Mouse (Mus musculus): Measurements from ENCODE around the gene Nccrp1. TPM values are rescaled to one million over a fixed set of nuclear protein-coding genes. Genes with fewer than 3 reads are reported as not detected.

Nccrp1 gene
- polyA plus RNA-seq, 1 experiment from 2014 or later: not detected

DNA sequence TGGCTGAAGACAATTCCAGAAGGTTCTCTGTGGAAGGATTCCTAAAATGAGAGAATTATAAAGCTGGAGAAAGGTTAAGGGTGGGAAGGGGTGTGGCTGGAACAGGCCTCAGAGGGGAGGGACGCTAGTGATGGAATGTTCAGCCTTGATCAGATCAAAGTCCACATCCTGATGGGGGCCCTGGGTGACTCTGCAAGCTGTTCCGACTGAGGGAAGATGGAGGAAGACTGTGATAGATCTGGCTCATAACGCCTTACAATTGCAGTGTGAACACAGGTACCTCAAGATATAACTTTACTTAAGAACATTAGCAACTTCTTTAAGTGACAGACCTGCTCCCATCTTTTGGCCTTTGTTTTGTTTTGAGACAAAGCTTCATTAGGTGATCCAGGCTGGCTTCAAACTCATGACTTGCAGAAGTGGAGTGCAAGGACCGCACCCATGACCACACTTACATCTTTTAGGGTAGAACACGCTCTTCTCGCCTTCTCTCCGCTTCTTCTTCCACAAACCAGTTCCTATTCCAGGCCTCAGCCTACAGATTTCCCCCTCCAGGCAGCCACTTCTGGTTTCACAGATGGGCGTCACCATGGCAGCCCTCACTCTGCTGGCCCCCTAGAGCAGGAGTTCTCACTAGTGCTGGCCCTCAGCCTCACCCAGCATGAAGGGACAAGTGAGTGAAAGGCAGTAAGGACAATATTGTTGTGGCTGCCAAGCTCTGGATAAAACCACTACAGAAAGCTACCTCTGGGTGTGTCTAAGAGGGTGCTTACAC is 36.7 kb upstream of the Nccrp1 start:
- Histone ChIP-seq H3K9me3 (replicated peaks; ENCODE audit: control insufficient read depth, low read length) (no peaks in the 10 kb centered on the region), H3K9ac (ENCODE audit: low read length) (no peak overlapping the region), H3K27me3 (replicated peaks; ENCODE audit: control insufficient read depth, insufficient read depth, low read length) (no peaks in the 10 kb centered on the region), H3K4me2 (ENCODE audit: low read length) (no peak overlapping the region), H3K27ac (ENCODE audit: low read depth, low read length) (peak overlapping the region; percentile 60; the same call in 1 of the 2 replicates), H3K36me3 (ENCODE audit: control insufficient read depth, insufficient read depth, low read length) (no peaks in the 10 kb centered on the region), H3K4me3 (ENCODE audit: low read depth, low read length) (no peak overlapping the region), H3K4me1 (ENCODE audit: control insufficient read depth, insufficient read depth, low read length) (peaks cover 9% of the 10 kb centered on the region)
- DNase-seq (ENCODE audit: low spot score) (no peak), ATAC-seq (no peak)
- 82% methylated on average over 8 of the region's 8 CpGs for WGBS

DNA sequence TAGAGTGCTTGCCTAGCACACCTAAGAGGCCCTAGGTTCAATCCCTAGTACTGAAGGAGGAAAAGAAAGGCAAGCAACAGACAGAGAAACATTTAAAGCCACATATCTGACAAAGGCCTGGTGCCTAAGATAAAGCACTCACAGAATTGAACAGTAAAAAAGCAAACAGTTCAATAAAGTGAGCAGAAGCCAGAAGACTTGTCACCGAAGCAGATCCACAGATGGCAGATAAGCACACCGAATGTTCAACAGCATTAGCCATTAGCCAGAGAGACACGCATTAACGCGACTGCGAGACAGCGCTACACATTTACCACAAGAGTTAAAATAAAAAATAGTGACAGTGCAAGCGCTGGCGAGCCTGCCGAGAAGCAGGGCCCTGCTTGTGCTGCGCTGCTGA is 35.8 kb upstream of the Nccrp1 start:
- no peak for ATAC-seq
- WGBS: 78% methylated on average over 11 of the region's 11 CpGs
- no peaks in the 10 kb centered on the region for H3K9me3 ChIP-seq (replicated peaks; ENCODE audit: control insufficient read depth, low read length)
- H3K4me3 ChIP-seq (ENCODE audit: low read depth, low read length): no peak overlapping the region
- no peak overlapping the region for H3K9ac ChIP-seq (ENCODE audit: low read length)
- H3K4me2 ChIP-seq (ENCODE audit: low read length): no peak overlapping the region
- peak overlapping the region; percentile 60; the same call in 1 of the 2 replicates for H3K27ac ChIP-seq (ENCODE audit: low read depth, low read length)
- peak; percentile 39 for DNase-seq (ENCODE audit: low spot score)
- no peaks in the 10 kb centered on the region for H3K36me3 ChIP-seq (ENCODE audit: control insufficient read depth, insufficient read depth, low read length)
- H3K4me1 ChIP-seq (ENCODE audit: control insufficient read depth, insufficient read depth, low read length): peaks cover 9% of the 10 kb centered on the region
- H3K27me3 ChIP-seq (replicated peaks; ENCODE audit: control insufficient read depth, insufficient read depth, low read length): no peaks in the 10 kb centered on the region

DNA sequence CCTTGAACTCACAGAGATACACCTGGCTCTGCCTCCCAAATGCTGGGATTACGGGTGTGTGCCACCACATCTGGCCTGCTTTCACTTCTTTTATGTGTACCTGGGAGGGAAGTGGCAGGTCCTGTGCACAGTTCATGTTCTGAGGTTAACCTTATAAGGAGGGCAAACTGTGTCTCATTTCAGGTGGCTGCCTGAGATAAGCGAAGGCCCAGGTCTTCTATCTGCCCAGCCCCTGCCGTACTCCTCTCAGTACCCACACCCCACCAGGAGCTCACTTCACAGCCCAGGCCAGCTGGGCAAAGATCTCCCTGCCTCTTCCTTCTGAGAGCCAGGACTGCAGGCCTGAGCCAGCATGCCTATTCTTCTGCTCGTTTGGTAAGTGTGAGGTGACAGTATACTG is 34.7 kb upstream of the Nccrp1 start:
- no peak overlapping the region for H3K4me2 ChIP-seq (ENCODE audit: low read length)
- DNase-seq (ENCODE audit: low spot score): no peak
- 83% methylated on average over 4 of the region's 4 CpGs for WGBS
- no peak for ATAC-seq
- no peaks in the 10 kb centered on the region for H3K9me3 ChIP-seq (replicated peaks; ENCODE audit: control insufficient read depth, low read length)
- peaks cover 4% of the 10 kb centered on the region for H3K4me1 ChIP-seq (ENCODE audit: control insufficient read depth, insufficient read depth, low read length)
- H3K27ac ChIP-seq (ENCODE audit: low read depth, low read length): peak overlapping the region; percentile 33; the same call in 1 of the 2 replicates
- H3K36me3 ChIP-seq (ENCODE audit: control insufficient read depth, insufficient read depth, low read length): no peaks in the 10 kb centered on the region
- no peak overlapping the region for H3K9ac ChIP-seq (ENCODE audit: low read length)
- H3K4me3 ChIP-seq (ENCODE audit: low read depth, low read length): no peak overlapping the region
- no peaks in the 10 kb centered on the region for H3K27me3 ChIP-seq (replicated peaks; ENCODE audit: control insufficient read depth, insufficient read depth, low read length)

DNA sequence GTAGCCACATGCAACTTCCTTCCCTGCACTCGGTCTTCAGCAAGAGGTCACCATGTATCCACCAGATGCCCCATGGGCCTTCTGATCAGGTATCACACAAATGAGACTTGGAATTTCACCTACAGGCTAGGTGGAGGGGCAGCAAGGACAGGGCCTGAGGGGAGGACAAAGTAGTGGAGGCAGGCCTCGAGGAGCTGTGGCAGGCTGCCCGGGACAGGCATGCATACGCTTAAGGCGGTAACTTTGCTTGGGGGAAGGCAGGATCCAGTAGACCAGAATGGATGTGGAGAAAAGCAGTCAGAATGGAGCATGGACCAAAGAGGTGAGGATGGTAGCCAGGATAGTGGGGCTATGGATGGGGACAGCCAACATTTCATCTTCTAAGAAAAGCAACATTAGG is 32.8 kb upstream of the Nccrp1 start:
- WGBS: 69% methylated on average over 5 of the region's 5 CpGs
- Histone ChIP-seq H3K27ac (ENCODE audit: low read depth, low read length) (no peak overlapping the region), H3K4me2 (ENCODE audit: low read length) (no peak overlapping the region), H3K27me3 (replicated peaks; ENCODE audit: control insufficient read depth, insufficient read depth, low read length) (no peaks in the 10 kb centered on the region), H3K4me1 (ENCODE audit: control insufficient read depth, insufficient read depth, low read length) (peaks cover 2% of the 10 kb centered on the region), H3K9me3 (replicated peaks; ENCODE audit: control insufficient read depth, low read length) (no peaks in the 10 kb centered on the region), H3K36me3 (ENCODE audit: control insufficient read depth, insufficient read depth, low read length) (no peaks in the 10 kb centered on the region), H3K4me3 (ENCODE audit: low read depth, low read length) (no peak overlapping the region), H3K9ac (ENCODE audit: low read length) (no peak overlapping the region)
- no peak for ATAC-seq
- DNase-seq (ENCODE audit: low spot score): no peak

DNA sequence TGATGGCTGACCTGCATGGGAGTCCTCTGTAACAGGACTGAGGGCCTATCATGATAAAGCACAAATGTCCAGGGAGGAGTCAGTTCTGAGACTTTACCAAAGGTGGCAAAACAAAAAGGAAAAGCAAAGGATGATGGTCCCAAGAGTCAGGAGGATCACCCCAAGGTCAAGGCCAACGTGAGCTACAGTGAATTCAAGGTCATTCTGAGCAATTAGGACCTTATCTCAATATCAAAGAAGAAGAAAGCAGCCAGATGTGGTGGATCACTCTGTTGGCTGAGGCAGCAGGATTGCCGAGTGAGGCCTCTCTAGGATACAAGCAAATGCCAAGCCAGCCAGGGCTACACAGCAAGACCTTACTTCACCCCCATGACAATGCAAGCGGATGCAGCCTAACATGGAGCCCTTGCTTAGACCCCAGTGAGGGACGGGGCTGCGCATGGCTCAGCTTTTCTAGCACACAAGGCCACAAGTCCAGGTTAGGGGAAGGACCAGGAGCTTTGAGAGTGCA is 31.5 kb upstream of the Nccrp1 start:
- no peak overlapping the region for H3K4me3 ChIP-seq (ENCODE audit: low read depth, low read length)
- no peak for ATAC-seq
- no peaks in the 10 kb centered on the region for H3K27me3 ChIP-seq (replicated peaks; ENCODE audit: control insufficient read depth, insufficient read depth, low read length)
- H3K36me3 ChIP-seq (ENCODE audit: control insufficient read depth, insufficient read depth, low read length): no peaks in the 10 kb centered on the region
- H3K4me1 ChIP-seq (ENCODE audit: control insufficient read depth, insufficient read depth, low read length): no peaks in the 10 kb centered on the region; the same call in none of the 2 replicates
- H3K9me3 ChIP-seq (replicated peaks; ENCODE audit: control insufficient read depth, low read length): no peaks in the 10 kb centered on the region
- DNase-seq (ENCODE audit: low spot score): no peak
- no peak overlapping the region for H3K27ac ChIP-seq (ENCODE audit: low read depth, low read length)
- no peak overlapping the region for H3K9ac ChIP-seq (ENCODE audit: low read length)
- no peak overlapping the region for H3K4me2 ChIP-seq (ENCODE audit: low read length)
- WGBS: 85% methylated on average over 5 of the region's 5 CpGs

DNA sequence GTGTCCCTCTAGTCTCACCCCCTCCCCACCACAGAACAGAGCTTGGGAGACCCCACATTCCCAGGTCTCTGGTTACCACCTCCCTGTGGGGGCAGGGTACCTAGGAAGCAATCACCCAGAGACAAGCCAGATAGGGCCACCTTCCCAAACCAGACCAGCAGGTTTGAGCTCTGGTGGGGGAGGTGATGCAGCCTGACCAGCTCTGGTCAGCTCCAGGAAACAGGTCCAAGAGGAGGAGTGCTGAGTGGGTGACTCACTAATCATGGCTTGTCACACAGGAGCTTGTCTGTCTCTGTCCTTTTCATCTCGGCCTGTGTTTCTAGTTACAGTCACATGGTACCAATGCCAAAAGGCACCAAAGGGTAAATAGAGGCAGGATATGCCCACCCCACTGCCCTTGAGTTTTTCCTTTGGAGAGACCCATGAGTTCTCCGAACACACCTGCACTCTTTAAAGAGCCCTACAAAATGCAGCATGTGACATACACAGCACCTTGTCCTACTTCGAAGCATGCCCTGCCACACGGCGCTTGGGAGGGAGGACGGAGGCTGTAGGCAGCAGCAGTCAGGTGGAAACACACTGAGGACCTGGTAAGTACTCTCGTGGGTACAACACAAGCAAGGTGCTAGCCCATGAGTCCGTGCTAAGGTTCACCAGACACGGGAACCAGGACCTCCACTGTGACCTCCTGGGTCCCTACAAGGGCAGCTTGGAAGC is 30.9 kb upstream of the Nccrp1 start:
- no peak overlapping the region for H3K27ac ChIP-seq (ENCODE audit: low read depth, low read length)
- ATAC-seq: no peak
- H3K27me3 ChIP-seq (replicated peaks; ENCODE audit: control insufficient read depth, insufficient read depth, low read length): no peaks in the 10 kb centered on the region
- H3K36me3 ChIP-seq (ENCODE audit: control insufficient read depth, insufficient read depth, low read length): no peaks in the 10 kb centered on the region
- no peak for DNase-seq (ENCODE audit: low spot score)
- no peaks in the 10 kb centered on the region; the same call in none of the 2 replicates for H3K4me1 ChIP-seq (ENCODE audit: control insufficient read depth, insufficient read depth, low read length)
- no peak overlapping the region for H3K9ac ChIP-seq (ENCODE audit: low read length)
- no peaks in the 10 kb centered on the region for H3K9me3 ChIP-seq (replicated peaks; ENCODE audit: control insufficient read depth, low read length)
- 88% methylated on average over 9 of the region's 9 CpGs for WGBS
- no peak overlapping the region for H3K4me3 ChIP-seq (ENCODE audit: low read depth, low read length)
- no peak overlapping the region for H3K4me2 ChIP-seq (ENCODE audit: low read length)

DNA sequence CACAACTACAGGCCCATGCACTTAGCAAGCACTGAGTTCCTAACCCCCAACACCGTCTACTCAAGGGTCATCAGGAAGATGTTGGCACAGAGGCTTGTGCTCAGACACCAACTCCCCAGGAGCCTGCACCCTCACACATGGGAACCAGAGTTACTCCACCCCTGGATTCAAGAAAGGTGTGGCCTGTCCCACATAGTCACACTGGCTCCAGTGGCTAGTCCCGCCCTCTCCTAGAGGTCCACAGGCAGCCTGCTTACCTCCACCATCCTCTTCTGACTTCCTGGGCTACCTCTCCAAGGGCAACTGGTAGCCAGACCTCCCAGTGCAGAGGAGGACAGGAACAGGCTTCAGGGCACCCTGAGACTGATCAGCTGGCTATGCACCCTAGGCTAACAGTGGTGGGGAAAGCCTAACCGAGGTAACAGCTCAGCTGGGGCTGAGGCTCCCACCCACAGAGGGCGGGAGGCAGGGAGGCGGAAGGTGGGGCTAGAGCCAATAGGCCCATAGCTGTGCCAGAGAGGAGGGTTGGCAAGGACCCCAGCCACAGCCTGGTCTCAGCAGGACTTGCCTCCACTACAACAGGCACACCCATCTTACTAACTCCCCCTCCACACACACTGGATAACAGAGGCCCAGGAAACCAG is 29.3 kb upstream of the Nccrp1 start:
- Histone ChIP-seq H3K27ac (ENCODE audit: low read depth, low read length) (no peak overlapping the region), H3K4me1 (ENCODE audit: control insufficient read depth, insufficient read depth, low read length) (no peaks in the 10 kb centered on the region; the same call in none of the 2 replicates), H3K4me2 (ENCODE audit: low read length) (no peak overlapping the region), H3K4me3 (ENCODE audit: low read depth, low read length) (no peak overlapping the region), H3K27me3 (replicated peaks; ENCODE audit: control insufficient read depth, insufficient read depth, low read length) (no peaks in the 10 kb centered on the region), H3K36me3 (ENCODE audit: control insufficient read depth, insufficient read depth, low read length) (no peaks in the 10 kb centered on the region), H3K9me3 (replicated peaks; ENCODE audit: control insufficient read depth, low read length) (no peaks in the 10 kb centered on the region), H3K9ac (ENCODE audit: low read length) (no peak overlapping the region)
- ATAC-seq (no peak), DNase-seq (ENCODE audit: low spot score) (peak; percentile 39)
- 69% methylated on average over 5 of the region's 5 CpGs for WGBS

DNA sequence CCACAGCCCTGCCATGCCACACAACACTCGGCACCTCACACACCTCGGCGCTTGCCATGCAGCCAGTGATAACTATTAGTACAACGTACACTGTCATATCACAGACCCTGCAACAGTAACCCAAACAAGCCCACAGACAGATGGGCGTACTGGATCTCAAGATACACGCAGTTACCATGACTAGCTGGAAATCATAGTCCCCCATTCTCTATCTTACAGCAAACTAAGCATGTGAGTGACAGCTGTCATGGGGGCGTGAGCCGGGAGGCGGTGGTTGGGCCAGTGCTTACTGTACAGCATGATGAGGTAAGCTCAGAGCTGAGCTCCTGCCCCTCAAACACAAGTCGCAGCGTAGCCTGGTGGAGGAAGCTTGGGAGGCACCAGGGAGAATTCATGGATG is 28.5 kb upstream of the Nccrp1 start:
- H3K4me3 ChIP-seq (ENCODE audit: low read depth, low read length): no peak overlapping the region

More for the DNA sequence above, 28.5 kb upstream of the Nccrp1 start:
- H3K4me2 ChIP-seq (ENCODE audit: low read length): no peak overlapping the region
- DNase-seq (ENCODE audit: low spot score) (no peak), ATAC-seq (no peak)
- no peaks in the 10 kb centered on the region for H3K27me3 ChIP-seq (replicated peaks; ENCODE audit: control insufficient read depth, insufficient read depth, low read length)
- H3K4me1 ChIP-seq (ENCODE audit: control insufficient read depth, insufficient read depth, low read length): no peaks in the 10 kb centered on the region; the same call in none of the 2 replicates
- H3K9ac ChIP-seq (ENCODE audit: low read length): no peak overlapping the region
- no peaks in the 10 kb centered on the region for H3K9me3 ChIP-seq (replicated peaks; ENCODE audit: control insufficient read depth, low read length)
- H3K27ac ChIP-seq (ENCODE audit: low read depth, low read length): no peak overlapping the region
- 90% methylated on average over 11 of the region's 11 CpGs for WGBS
- no peaks in the 10 kb centered on the region for H3K36me3 ChIP-seq (ENCODE audit: control insufficient read depth, insufficient read depth, low read length)
